Mouse (Mus musculus) retina, postnatal 1 day (tissue): ENCODE data around the gene Gm21988.

Source experiments
- DNase-seq: peaks from one replicate; pipeline ENCODE4 v3.0.0-alpha.2; 2012

Gm21988 gene

DNA sequence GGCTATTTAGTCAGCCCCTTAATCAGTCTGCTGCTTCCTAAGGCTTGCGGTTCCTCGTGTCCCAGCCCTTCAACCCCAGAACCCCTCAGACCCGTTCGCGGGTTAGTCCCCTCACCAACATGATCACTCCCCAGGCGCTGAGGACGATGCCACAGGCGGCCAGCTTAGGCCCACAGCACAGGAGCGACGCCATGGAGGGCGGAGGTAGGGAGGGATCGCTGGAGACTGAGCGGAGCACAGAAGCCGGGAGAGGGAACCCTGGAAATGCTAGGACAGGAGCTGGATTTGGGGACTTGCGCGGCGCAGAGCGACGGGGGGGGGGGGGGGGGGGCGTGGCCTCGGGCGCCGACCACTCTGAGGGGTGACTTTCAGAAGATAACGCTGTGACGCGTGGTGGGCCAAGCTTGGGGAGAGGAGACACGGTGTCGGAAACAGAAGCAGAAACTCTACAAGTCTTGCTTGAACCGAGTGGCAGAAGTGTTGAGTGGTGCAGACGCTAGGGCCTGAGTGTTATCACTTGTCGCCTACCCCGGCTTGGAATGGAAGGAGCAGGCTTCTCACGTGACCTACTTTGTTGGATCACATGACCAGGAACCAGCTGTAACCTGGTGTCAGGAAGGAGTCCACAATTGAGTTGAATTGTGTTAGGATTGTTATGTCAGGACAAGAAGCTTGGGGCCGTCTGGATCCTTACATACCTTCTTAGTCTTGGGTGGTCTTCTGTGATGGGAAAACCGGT, at the start of gene Gm21988, which contains the start of gene Rnasek:
Gene Gm21988 (minus strand): TSS at position 290 of the 739 bp plus-strand sequence.
Gene Rnasek (minus strand): TSS at position 302 of the 739 bp plus-strand sequence.
- peak; percentile 93 for DNase-seq

DNA sequence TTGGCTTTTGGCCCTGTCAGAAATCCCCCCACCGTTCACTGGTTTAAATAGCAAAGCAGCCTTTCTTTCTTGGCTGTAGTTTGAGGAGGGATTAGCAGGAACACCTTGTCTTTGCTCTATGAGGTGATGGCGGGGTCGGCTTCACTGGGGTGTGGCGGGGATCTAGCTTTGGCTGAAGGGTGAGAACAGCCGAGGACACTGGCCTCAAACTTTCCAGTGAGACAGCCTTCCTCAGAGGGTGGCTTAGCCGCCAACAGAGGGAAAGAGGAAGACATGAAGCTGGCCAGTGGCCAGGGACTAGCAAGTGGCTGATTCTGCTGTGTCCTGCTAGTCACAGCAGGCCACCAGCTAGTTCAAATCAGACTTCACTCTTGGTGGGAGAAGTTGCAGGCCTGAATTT, 49.6 kb upstream of the Gm21988 start:
- DNase-seq: no peak

DNA sequence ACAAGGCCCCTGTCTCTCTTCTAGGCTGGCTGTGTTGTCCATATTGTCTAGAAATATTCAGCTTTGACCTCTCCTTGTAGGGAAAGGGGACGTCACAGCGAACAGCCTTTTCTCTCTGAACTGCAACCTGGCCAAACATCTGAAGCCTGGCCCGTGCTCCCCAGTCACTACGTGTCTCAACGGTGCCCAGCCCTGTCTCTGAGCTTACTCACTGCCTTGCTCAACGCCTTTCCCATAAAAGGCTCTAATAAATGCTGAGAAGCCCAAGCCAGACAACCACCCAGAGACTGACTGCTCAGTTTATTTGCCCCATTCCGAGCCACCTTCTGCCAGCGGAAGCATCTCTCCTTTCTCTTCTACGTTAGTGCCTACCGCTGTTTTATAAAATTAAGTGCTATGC, 48.5 kb upstream of the Gm21988 start:
- no peak for DNase-seq

DNA sequence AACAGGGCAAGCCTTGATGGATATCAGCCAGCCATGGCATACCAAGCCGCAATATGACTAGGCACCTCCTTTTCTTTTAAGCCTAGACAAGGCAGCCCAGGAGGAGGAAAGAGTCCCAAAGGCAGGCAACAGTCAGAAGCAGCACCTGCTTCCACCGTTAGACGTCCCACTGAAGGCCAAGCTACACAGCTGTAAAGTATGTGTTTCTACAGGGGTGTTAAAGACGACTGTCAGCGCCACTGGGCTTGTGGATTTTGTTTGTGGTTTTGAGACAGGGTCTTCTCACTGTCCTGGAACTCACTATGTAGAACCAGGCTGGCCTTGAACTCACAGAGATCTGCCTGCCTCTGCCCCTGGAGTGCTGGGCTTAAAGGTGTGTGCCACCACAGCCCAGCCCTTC, 46.1 kb upstream of the Gm21988 start:
- DNase-seq: no peak

DNA sequence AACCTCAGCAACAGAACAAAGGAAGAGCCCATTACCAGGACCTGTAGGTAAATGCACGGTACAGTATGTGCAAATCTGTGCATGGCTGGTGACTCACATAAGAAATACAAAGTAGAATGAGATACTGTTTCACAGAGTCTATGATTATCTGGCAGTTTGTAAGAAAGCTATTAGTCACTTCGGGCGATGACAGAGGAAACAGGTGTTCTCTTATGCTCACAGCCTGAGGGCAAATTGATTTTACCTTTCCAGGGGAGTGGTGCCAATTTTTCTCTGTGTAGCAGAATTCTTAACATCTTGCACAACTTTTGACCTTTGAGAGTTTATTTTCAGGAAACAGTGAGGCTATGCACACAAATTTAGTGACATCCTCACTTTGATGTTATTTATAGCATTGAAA, 45.1 kb upstream of the Gm21988 start:
- no peak for DNase-seq

DNA sequence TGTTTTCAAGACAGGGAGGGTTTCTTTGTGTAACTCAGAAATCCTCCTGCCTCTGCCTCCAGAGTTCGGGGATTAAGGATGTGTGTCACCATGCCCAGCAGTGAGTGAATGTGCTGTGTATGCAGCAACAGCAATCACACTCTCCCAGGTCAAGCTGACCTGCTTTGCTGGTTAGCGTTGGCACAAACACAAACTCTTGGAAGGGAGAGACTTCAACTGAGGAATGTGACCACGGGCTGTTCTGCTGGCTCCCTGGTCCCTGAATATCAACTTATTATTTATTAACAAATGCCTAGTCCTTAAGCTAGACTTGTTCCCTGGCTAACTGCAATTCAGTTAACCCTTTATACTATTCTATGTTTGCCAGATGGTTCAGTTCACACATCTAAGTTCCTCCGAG, 44.0 kb upstream of the Gm21988 start:
- no peak for DNase-seq

DNA sequence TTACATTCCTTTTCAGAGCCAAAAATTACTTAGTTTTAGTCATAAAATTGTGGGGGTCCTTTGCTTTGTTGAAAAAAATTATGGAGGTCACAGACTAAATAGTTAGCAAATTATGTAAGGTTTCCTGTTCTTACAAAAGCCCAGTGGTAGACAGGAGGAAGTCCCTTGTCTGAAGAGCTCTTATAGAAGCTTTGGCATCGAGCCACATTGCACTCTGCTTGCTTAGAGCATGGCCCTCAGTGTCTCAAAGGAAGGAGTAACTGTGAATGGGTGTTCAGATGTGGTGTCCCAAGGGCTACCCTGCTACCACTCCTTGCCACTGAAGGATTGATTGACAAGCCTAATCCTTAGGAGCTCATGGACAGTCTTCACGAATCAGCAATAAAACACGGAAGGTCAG, 40.8 kb upstream of the Gm21988 start:
- DNase-seq: no peak

DNA sequence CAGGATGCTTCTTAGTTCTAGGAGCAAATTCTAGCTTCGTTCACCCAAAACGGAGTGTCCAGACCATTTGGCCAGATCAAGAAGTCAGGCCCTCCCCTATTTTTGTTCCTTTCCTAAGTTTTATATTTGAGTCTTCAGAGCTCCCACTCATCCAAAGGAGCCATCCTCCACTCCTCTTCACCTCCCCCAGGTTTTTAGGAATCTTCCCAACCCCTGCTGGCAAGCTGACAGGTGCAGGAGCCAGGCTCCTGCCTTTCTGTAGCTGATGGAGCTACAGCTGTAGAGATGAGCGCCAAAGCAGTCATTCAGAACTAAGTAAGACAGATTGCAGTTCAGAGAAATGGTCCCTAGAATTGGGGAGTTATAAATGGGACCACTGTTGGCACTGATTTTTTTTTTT, 39.3 kb upstream of the Gm21988 start:
- DNase-seq: no peak

DNA sequence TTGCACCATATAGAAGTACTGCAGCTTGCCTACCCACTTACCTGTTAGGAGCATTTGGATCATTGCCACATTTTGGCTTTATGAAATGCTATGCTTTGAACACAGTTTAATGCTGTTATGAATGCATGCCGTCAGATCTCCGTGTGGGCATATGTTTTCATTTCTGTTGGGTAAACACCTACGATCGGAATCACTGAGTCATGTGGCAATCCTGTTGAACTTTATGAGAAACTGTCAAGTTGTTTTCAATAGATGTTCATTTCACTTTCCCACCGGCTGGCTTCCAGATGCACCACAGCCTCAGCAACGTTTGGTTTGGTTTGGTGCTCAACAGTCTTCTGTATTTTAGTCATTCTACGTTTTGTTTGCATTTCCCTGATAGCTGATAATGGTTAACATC, 32.0 kb upstream of the Gm21988 start:
- no peak for DNase-seq

DNA sequence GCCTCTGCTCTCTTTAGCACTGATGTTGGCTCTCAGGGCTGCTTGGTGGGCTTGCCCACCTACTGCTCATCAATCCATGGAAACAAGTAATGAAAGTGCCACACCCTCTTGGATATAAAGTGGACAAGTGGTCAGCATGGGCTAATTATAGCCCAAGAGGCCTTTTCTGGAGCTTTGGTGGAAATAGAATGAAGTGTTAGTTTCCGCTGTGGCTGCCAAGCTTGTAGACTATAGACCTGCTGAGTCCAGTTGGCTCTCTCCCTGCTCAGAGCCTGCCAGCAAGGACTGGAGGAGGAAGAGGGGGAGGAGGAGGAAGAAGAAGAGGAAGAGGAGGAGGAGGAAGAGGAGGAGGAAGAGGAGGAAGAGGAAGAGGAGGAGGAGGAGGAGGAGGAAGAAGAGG, 26.8 kb upstream of the Gm21988 start:
- DNase-seq: no peak

DNA sequence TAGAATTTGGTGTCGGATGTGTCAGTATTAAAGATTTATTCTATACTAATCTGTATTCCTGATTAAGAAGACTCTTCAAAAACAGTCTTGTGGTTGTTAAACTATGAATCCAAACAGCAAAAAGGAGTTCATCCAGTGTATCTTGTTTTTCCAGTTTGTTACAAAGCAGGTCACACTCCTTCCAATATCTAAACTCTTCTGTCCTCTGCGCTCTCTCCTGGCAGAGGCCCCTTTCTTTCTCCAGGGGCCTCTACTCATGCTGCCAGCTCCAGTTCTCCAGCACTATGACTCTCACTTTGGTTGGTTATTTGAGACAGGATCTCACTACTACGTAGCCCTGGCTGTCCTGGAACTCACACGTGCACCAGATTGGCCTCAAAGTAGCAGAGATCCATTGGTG, 26.2 kb upstream of the Gm21988 start:
- no peak for DNase-seq

DNA sequence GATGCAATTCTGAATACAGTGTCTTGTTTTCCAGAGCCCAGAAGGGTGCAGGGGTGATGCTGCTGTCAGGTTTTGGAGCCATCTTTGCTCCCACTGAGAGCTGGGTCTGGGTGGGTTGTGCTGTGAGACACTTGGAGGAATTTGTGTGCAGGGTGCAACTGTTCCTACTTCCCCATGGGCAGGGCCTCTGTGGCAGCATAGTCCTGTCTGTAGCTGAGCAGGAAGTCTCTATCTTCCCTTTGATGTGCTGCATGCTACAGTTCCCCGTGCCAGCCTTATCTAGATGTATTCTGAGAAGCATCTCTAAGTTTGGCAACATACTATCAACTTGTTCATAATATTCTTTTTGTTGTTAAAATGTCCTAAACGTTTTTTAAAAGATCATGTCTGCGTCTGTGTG, 25.6 kb upstream of the Gm21988 start:
- DNase-seq: no peak

DNA sequence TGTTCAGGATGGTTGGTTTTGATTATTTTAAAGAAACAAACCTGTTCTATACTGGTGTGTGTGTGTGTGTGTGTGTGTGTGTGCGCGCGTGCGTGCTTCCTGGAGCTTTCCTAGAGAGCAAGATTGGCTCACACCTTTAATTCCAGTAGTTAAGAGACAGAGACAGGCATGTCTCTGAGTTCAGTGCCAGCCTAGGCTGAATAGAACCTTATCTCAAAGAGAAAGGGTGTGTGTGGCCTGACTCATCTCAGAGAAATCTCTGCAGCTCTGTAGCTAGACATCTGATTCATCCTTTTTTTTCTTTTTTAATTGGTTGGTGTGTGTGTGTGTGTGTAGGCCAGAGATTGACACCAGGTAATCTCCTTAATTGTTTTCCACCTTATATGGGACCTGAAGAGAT, 19.4 kb upstream of the Gm21988 start:
- DNase-seq: no peak

DNA sequence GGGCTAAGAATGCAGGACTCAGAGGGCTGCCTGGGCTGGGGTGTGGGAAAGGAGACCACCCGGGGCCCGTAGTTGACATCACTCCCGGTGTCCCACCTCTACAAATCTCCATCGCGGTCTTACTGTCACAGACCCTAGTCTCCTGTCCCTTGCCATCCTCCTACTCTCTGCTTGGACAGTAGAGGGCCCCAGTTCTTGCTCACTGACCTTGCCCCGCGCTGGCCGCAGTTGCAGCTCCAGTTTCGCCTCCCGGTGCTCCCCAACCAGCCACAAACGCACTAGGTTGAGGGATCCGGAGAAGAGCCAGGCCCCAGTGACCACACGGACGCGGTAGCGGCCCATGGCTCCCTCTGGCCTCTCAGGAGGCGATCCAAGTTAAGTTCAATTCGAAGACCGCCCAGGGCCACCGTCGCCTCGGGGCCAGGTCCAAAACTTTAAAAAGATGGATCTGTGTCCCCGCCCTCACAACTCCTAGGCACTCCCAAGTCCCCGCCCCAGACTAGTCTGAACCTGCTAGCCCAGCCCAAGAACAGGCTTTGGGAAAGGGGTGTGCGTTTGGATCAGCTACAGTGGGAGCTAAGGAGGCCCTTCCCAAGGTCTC, 15.4 kb upstream of the Gm21988 start, which contains the start of gene Alox12:
Gene Alox12 (minus strand): TSS at position 423 of the 601 bp plus-strand sequence.
- DNase-seq: peak; percentile 48

DNA sequence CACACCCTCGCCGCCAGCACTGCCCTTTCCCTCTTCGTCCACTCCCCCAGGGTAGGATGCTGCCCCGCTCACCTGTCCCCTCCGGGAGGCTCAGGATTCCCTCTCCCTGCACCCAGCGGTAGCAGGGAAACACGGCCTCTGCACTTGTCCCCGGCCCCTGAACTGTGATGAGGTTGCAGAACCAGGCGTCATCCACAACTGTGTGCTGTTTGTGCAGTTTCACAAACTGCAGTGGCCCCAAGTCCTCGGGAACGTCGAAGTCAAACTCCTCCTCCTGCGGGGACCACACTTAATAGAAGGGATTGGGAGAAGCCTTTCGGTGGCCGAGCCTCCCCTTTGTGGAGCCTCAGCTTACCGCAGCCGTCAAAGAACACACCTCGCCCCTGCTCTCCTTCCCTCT, 14.7 kb upstream of the Gm21988 start:
- DNase-seq: peak; percentile 11

DNA sequence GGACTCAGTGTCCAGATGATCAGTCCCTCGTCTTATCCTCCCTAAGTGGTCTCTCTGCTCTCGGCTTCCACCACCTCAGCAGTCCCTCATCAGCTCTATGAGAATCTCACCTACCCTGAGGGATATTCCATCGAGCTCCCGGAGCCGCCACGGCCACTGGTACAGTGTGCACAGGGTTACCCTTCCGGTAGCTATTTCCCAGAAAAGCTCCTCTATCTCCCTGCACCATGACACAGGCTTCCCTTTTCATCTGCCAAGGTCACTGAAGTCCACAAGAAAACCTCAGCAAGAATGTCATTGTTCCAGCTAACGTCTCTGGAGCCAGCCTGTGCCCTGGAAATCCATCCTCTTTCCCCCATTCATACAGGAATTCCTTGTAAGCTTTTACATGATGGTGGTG, 12.2 kb upstream of the Gm21988 start:
- no peak for DNase-seq

DNA sequence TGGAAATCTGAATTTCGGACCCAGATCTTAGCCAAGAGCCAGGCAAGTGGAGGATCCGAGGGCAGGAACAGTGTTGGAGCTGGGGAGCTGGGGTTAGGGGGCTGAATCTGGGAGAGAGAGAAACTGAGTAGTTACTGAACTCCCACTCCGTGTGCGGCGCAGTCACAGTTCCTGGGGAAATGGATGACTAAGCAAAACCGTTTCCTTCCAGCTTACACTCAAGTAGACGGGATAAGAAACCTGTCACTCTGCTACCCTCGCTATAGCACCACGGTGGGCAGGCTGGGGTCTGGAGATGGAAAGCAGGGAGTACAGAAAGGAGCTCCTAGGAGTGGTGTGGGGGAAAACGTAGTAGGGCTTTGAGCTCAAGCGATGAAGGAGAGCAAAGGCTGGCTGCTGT, 10.5 kb upstream of the Gm21988 start:
- no peak for DNase-seq

DNA sequence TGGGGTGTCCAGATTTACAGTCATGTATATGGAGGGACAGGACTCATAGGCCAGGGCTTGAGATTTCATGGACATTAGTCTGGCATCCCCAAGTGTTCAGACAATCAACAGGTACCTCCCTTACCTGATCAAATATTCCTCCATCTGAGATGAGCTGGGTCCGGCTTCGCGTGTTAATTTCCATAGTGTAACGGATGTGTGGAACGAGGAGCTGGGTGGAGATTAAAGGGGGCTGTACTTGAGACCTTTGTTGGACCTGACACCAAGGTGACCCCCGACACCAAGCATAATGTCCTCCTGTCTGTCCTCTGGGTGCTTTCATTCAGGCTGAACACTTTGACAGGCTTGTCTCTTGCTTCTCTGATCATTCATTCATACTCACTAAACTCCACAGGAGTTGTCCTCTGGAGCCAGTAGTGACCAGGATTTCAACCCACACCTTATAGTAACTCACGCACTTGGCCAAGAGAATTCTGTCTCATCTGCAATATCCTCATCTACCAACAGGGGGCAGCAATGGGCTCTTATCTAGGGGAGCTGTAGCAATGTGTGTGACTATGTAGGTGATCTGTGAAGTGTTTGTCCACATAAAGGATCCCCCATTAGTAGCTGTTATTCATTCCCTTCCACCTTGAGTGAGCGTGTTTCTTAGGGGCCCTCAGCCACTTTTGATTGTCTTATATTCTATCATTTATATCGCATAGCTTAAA, 7.7 kb upstream of the Gm21988 start:
- peak; percentile 80 for DNase-seq

DNA sequence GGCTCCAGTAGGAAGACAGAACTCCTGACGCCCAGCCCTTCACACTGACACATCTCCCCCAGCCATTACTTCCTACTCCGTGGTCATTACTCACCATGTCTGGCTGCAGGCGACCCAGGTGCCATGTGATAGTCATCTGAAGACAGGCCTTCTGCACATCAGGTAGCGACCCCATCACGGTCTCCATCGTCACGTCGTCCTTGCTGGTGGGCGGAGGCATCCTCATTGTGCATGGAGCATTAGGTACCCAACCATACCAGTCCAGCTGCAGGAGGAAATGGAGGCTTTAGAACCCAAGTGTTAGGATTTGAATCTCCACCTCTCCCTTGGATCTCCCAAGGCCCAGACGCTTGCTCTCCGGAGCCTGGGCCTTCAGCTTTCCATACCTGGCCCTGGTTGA, 3.0 kb upstream of the Gm21988 start:
- no peak for DNase-seq

DNA sequence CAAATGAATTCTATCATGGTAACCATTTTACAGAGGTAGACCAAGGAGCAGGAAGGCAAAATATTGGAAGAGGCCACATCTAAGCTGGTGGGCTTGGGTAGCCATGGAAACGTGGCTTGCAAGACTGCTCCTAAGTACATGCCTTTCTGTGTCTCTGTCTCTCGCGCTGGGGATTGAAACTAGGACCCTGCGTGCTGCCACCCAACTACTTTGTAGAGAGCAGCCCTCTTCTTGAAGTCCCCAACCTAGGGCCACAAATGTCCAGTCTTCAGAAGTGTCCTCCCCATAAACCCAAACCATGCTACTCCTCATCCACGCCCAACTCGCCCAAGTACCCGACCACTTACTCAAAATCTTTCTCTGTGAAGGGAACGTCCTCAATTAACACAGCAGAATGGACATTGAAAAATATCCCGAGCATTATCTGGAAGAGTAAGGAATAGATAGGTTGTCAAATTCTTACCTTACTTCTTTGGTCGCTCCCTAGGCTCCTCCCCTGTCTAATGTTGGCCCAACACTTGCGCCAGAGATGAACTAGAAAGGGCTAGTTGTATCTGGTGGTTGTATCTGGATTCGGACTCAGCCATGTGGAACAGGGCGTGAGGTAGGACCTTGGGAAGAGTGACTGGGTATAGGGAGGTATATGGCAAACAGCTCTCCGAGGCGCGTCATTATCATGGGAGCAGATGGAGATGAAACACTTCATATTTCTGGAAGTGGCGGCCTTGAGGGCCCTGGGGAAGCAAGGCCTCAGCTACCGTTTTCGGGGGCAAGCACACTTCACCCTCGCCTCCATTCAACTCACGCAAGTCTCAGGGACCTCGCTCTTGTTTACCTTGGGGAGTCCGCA, 814 bp downstream of the Gm21988 start:
- peak; percentile 18 for DNase-seq

DNA sequence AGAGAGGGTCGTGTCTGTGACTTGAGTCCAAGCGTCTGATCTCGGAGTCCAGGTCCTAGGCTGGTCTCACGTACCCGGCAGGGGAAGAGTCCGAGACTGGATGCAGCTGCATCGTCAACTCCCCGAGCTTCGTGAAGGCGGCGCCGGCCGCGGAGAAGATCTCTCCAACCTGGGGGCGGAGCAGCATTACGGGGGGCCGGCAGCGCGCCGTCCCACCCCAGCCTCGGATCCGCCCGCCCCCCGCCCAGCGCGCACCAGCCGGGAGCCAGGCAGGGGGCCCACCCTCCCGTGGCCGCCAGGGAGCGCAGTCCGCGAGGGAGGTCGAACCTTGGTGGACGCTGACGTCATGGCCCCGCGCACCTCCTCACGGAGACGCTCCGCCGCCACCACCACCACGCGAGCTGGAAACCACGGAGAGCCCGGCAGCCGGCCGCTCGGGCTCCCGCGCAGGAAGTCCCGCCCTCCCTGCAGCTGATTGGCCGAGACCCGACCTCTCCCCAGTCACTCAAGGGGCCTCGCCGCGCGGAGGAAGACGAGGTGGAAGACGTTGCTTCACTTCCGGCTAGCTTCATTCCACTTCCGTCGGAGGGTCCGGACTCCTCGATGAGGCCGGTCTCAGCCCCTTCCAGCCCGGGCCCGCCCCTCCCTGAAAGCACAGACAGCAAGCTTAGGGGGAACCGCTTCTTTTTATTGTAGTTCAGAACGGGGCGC, 2.0 kb downstream of the Gm21988 start, which contains the start of gene 0610010K14Rik:
Gene 0610010K14Rik (minus strand): TSS at position 458 of the 711 bp plus-strand sequence.
- peak; percentile 99 for DNase-seq

DNA sequence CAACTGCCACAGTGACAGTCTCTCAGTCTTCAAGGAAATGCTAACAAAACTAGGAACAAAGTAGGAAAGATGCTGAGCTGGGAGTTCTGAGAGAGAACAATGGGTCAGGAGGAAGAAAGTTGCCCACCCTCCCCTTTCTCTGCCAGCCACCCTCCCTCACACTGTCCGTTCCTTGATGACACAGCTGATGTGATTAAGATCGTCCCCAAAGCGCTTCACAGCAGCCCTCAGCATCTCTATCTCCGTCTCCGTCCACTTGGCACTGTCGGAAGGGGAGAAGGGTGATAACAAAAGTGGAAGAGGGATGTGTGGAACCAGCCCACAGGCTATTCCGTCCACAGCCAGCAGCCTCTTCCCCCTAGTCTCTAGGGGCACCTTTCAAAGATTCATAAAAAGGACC, 2.9 kb downstream of the Gm21988 start:
- no peak for DNase-seq
